Mouse (Mus musculus) spleen, adult 2 months (tissue): ENCODE measurements around the gene Rbl1.

Experiments
- CTCF ChIP-seq: fragments of 200-500 bp; IDR thresholded peaks from 2 replicates; pipeline ENCODE4 v1.5.1; 2011; ENCODE audit warnings: mild to moderate bottlenecking, inconsistent platforms; ENCODE audit not compliant: insufficient read depth, insufficient read length, insufficient replicate concordance; ENCODE audit errors: extremely low read depth
- POLR2A ChIP-seq: fragments of 200-500 bp; IDR thresholded peaks from 2 replicates; pipeline ENCODE4 v1.6.1; 2011; ENCODE audit warnings: low read depth, low read length, inconsistent platforms

DNA sequence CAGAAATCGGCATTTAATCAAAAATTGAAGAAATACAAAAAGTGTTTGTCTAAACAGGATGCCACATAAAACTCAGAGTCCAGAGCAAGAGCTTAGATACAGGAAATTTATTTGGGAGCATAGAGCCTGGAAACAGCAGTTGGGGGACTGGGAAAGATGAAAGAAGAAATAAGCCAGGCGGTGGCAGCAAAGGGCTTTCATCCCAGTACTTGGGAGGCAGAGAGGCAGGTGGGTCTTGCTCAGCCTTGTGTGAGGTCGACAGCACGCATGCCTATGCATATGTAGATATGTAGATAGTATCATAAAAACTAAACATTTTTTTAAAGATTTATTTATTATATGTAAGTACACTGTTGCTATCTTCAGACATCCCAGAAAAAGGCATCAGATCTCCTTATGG is 76.3 kb downstream of the Rbl1 start:
- TF ChIP-seq POLR2A (no peak), CTCF (peak; percentile 29; the same call in 1 of the 2 replicates)
